Mouse (Mus musculus) testis, postnatal 10 days (tissue): Measurements from ENCODE around the gene Fermt2.

Source experiments
- DNase-seq: peaks from one replicate; pipeline ENCODE4 v3.0.0; 2021; ENCODE audit warnings: low spot score

Fermt2 gene

GRCm38 (mm10) chr14:45463599-45463998 is 66.3 kb downstream of the Fermt2 start:
- DNase-seq, result no peak

- no peak for DNase-seq
Measured at GRCm38 (mm10) chr14:45462875-45463475, 66.9 kb downstream of the Fermt2 start.

GRCm38 (mm10) chr14:45462374-45462773 is 67.5 kb downstream of the Fermt2 start:
- no peak for DNase-seq

DNA sequence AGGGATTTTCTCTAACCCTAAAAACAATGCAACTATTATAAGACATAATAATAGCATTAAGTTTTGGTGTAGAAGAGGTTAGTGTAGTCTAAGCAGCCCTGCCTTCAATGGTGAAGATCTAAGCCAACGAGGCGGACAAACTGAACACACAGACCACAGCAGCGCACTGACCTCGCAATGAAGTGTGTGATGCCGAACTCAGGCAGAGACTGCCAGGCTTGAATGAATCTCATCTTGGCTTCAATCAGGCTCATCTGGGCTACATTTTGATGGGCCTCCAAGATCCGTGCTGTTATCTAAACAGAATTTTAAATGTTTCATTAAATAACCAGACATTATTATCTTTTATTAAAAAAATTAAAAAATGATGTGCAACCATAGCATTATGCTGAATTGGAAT is 68.0 kb downstream of the Fermt2 start:
- DNase-seq, result no peak

DNA sequence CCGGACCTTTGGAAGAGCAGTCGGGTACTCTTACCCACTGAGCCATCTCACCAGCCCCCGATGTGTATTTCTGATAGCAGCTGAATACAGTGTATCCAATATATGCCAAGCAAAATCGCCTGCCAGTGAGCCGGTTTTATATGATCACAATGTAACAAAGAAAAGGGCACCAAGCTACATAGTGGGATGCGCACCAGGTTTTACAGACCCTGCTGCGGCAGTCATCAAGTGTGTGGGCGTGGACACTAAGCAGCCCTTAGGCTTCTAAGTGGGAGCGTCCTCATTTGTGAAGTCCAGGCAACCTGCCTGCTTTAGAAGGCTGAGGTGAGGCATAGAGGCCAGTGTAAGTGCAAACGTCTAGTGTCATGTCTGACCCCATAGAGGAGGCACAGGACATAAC is 69.4 kb downstream of the Fermt2 start:
- no peak for DNase-seq

- DNase-seq, result no peak
Measured at GRCm38 (mm10) chr14:45459877-45460276, 70.0 kb downstream of the Fermt2 start.

- DNase-seq, result no peak
Measured at GRCm38 (mm10) chr14:45457003-45457402, 72.9 kb downstream of the Fermt2 start.

DNA sequence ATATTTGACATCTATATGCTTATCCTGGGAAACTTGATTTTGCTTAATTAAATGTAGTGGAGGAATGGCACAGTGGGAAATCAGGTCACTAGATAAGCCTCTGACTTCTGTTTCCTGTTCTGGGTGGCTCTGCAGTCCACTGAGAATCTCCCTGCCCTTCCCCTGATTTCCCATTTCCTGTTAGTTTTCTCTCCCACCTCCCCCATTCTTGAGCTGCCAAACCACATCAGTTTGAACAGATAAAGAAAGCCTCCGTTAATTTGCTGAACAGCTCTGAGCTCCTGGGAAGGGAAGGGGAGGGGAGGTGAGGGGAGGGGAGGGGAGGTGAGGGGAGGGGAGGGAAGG is 73.4 kb downstream of the Fermt2 start:
- no peak for DNase-seq

GRCm38 (mm10) chr14:45455651-45456501 is 74.0 kb downstream of the Fermt2 start:
- no peak for DNase-seq

- DNase-seq, result no peak
Measured at GRCm38 (mm10) chr14:45453538-45454233, 76.2 kb downstream of the Fermt2 start.

- DNase-seq, result no peak
Measured at GRCm38 (mm10) chr14:45452861-45453512, 76.9 kb downstream of the Fermt2 start.

DNA sequence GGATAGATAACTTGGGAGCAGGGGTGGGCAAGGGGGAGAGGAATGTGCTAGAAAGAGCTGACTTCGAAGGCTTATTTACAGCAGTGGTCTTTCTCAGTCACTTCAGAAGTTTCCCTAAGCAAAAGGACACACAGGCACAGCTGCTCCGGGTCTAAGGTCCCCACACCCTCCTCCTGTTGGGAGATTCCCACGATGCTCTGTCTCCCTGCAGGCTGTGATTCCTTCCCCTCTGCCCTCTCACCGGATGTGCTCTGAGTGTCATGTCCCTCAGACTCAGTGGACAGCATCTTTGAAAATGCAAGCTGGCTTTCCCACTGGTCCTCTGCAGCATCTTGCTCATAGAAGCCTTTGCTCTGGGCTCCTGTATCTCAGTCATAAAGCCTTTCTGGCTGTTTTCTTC is 77.8 kb downstream of the Fermt2 start:
- DNase-seq, result no peak

GRCm38 (mm10) chr14:45451090-45451489 is 78.8 kb downstream of the Fermt2 start:
- no peak for DNase-seq

- no peak for DNase-seq
Measured at GRCm38 (mm10) chr14:45446777-45447176, 83.1 kb downstream of the Fermt2 start.

GRCm38 (mm10) chr14:45445445-45445844 is 84.5 kb downstream of the Fermt2 start:
- DNase-seq, result no peak

- no peak for DNase-seq
Measured at GRCm38 (mm10) chr14:45444870-45445269, 85.0 kb downstream of the Fermt2 start.

- no peak for DNase-seq
Measured at GRCm38 (mm10) chr14:45442781-45443560, 86.9 kb downstream of the Fermt2 start.

GRCm38 (mm10) chr14:45441291-45441690 is 88.6 kb downstream of the Fermt2 start:
- DNase-seq, result no peak

DNA sequence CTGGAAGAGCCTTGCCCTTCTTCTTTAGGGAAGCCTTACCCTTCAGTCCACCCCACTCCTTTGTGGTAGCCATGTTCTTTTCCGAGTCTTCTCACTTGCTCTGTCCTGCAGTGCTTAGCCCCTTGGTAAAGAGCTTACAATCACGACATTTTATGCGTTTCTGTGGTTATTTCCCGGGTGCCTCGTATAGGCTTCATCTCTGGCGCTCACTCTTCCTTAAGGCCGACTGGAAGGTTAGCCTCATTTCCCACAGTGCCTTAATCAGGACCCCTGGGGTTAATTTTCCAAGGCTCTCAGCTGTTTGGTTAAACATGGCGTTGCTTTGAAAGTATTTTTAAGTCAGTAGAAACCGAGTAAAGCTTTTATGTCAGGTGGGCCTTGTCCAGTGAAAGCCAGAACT is 90.5 kb downstream of the Fermt2 start:
- DNase-seq, result no peak

GRCm38 (mm10) chr14:45438931-45439275 is 91.0 kb downstream of the Fermt2 start:
- no peak for DNase-seq

DNA sequence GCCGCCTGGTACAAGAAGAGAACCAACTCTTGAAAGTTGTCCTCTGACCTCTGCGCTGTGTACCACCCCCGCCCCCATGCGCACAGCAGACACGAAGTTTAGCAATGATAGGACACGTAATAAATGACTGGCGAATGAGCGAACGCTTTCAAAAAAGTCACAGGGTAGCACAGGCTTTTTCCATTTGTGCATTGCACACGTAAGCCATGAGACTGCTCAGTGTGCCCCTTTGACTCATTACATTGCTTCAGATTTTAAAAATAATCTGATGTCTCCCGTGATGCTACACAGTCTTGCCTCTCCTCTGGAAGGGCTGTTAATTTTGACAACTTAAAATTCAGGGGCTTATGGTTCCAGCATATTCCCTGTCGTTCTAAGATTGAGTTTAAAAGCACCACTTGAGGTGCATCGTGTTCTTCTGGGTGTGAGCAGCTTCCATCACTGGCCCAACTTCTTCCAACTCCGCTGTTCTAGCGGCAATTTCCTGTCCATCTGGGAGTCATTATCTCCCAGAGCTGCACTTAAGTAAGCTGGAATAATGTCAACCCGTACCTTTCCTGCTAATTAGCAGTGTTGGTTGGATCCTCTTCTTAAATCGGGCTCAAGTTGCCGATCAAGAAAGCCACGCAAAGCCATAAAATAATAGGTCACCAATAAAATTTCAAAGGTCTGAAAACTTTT is 91.5 kb downstream of the Fermt2 start:
- no peak for DNase-seq
